ENCODE assay signal across 11 mouse cellular contexts in the genomic region with DNA sequence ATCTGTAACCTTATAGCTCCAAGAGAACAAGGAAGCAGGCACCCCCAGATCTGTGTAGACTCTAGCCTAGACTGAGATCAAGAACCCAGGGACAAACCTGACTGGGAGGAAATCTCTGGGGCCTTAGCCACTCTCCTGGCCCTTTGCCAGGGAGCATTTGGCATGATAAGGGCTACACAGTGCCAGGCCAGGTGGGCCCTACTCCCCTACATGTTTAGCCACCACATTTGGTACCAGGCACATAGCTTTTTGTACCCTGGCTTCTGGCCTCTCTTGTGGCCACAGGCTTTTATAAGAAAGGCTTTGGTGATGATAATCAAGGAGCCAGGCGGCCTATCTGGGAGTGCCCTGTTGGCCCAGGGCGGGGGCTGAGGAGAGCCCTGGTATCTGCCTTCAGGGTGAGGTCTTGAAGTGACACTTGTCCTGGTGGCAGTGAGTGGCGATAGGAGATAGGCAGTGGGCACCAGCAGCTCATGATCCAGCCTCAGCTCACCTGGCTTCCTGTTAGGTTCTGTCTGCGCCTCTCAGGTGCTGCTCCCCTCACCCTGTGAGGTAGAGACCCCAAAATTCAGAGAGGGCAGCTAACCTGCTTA. TPM values are rescaled to one million over a fixed set of nuclear protein-coding genes. Genes with fewer than 3 reads are reported as not detected.
DNase-seq lines count a peak whose midpoint lies in the region; ATAC-seq and TF ChIP-seq lines count a peak whose summit lies in the region.
"Had no signal": no experiment of that assay in that cellular context is flagged by ENCODE, and none has a peak within 500 bp of the region (broad histone marks: within the 10 kb centered on the region; RNA-seq: fewer than 3 reads in every experiment).

No protein-coding gene starts in this region.

- TF ChIP-seq CTCF in forebrain, postnatal 0 days (IDR thresholded peaks at IDR 0.05; ENCODE audit: low read depth) = no peak
- TF ChIP-seq CTCF in stomach, postnatal 0 days (IDR thresholded peaks at IDR 0.05; ENCODE audit: low read depth) = no peak

- H3K4me2 ChIP-seq in forebrain, embryonic 13.5 days = no peak overlapping the region
- H3K4me2 ChIP-seq in forebrain, postnatal 0 days (ENCODE audit: low read depth) = no peak overlapping the region
- no peak overlapping the region for H3K4me2 ChIP-seq in neural tube, embryonic 13.5 days
- H3K4me2 ChIP-seq in stomach, postnatal 0 days (replicated peaks; ENCODE audit: low read depth) = no peak overlapping the region

- H3K36me3 ChIP-seq in forebrain, embryonic 13.5 days (ENCODE audit: poor library complexity, severe bottlenecking) = no peaks in the 10 kb centered on the region
- H3K36me3 ChIP-seq in forebrain, postnatal 0 days (ENCODE audit: insufficient read depth) = no peaks in the 10 kb centered on the region
- no peaks in the 10 kb centered on the region for H3K36me3 ChIP-seq in neural tube, embryonic 13.5 days
- no peaks in the 10 kb centered on the region for H3K36me3 ChIP-seq in stomach, postnatal 0 days (ENCODE audit: control insufficient read depth, insufficient read depth, low read length)

- DNase-seq in forebrain, postnatal 0 days = no peak
- no peak for DNase-seq in neural tube, embryonic 10.5 days (ENCODE audit: extremely low spot score, low spot score)
- DNase-seq in liver = peak; percentile 91
- peak; percentile 81 for DNase-seq in stomach, postnatal 0 days (ENCODE audit: low spot score)
- no peak for DNase-seq in adrenal gland, adult 8-10 months
- DNase-seq in layer of hippocampus, postnatal 10 days (ENCODE audit: low spot score in 2 of 2) = no peak
- DNase-seq: B cell, adult 2 months had no signal

- no peak overlapping the region for H3K4me3 ChIP-seq in forebrain, embryonic 13.5 days
- H3K4me3 ChIP-seq in forebrain, postnatal 0 days (ENCODE audit: low read depth, low read length) = no peak overlapping the region
- no peak overlapping the region for H3K4me3 ChIP-seq in neural tube, embryonic 13.5 days
- no peak overlapping the region for H3K4me3 ChIP-seq in stomach, postnatal 0 days (ENCODE audit: low read depth, low read length)

- H3K9ac ChIP-seq in forebrain, embryonic 13.5 days = peak overlapping the region; percentile 1; the same call in 1 of the 2 replicates
- no peak overlapping the region for H3K9ac ChIP-seq in forebrain, postnatal 0 days
- peak overlapping the region; percentile 32; the same call in 1 of the 2 replicates for H3K9ac ChIP-seq in neural tube, embryonic 13.5 days
- H3K9ac ChIP-seq in stomach, postnatal 0 days (ENCODE audit: low read length) = peak overlapping the region; percentile 45; the same call in 1 of the 2 replicates

- no peaks in the 10 kb centered on the region for H3K27me3 ChIP-seq in forebrain, embryonic 13.5 days
- H3K27me3 ChIP-seq in forebrain, postnatal 0 days (ENCODE audit: insufficient read depth, low read length) = no peaks in the 10 kb centered on the region
- H3K27me3 ChIP-seq in neural tube, embryonic 13.5 days = no peaks in the 10 kb centered on the region
- H3K27me3 ChIP-seq in stomach, postnatal 0 days (ENCODE audit: control insufficient read depth, insufficient read depth, low read length) = no peaks in the 10 kb centered on the region
- H3K27me3 ChIP-seq: Patski had no signal

- ATAC-seq in forebrain, embryonic 13.5 days = no peak
- ATAC-seq in forebrain, postnatal 0 days = no peak
- ATAC-seq in neural tube, embryonic 13.5 days (ENCODE audit: low read depth) = no peak
- ATAC-seq in stomach, postnatal 0 days (ENCODE audit: low FRiP score, low TSS enrichment) = peak; percentile 83
- ATAC-seq: Patski had no signal

- no peaks in the 10 kb centered on the region for H3K9me3 ChIP-seq in forebrain, embryonic 13.5 days (replicated peaks)
- H3K9me3 ChIP-seq in forebrain, postnatal 0 days (ENCODE audit: low read length) = no peaks in the 10 kb centered on the region
- H3K9me3 ChIP-seq in neural tube, embryonic 13.5 days = no peaks in the 10 kb centered on the region
- H3K9me3 ChIP-seq in stomach, postnatal 0 days (ENCODE audit: control insufficient read depth, low read length) = no peaks in the 10 kb centered on the region

- 87% methylated on average over 4 of the region's 4 CpGs for WGBS in forebrain, embryonic 13.5 days
- 87% methylated on average over 4 of the region's 4 CpGs for WGBS in forebrain, postnatal 0 days
- 90% methylated on average over 4 of the region's 4 CpGs for WGBS in neural tube, embryonic 13.5 days
- WGBS in stomach, postnatal 0 days = 77% methylated on average over 4 of the region's 4 CpGs

- peaks cover 18% of the 10 kb centered on the region for H3K4me1 ChIP-seq in forebrain, embryonic 13.5 days
- H3K4me1 ChIP-seq in forebrain, postnatal 0 days (ENCODE audit: insufficient read depth) = no peaks in the 10 kb centered on the region
- H3K4me1 ChIP-seq in neural tube, embryonic 13.5 days (replicated peaks) = peaks cover 67% of the 10 kb centered on the region
- peaks cover 31% of the 10 kb centered on the region for H3K4me1 ChIP-seq in stomach, postnatal 0 days (replicated peaks; ENCODE audit: control insufficient read depth, insufficient read depth)

- no peak for TF ChIP-seq EP300 in stomach, postnatal 0 days (optimal IDR thresholded peaks at IDR 0.05)

- H3K27ac ChIP-seq in forebrain, embryonic 13.5 days = no peak overlapping the region
- no peak overlapping the region for H3K27ac ChIP-seq in forebrain, postnatal 0 days (ENCODE audit: low read depth, low read length)
- H3K27ac ChIP-seq in neural tube, embryonic 13.5 days (replicated peaks) = no peak overlapping the region
- H3K27ac ChIP-seq in stomach, postnatal 0 days (replicated peaks) = peak overlapping the region; percentile 81
- H3K27ac ChIP-seq: macrophage had no signal

RNA-seq across cellular contexts. Expression of gene Slc9a1, which starts 25.6 kb away (rescaled TPM):
- 5.6 and 7.3 TPM in 2 replicates for polyA plus RNA-seq in forebrain, embryonic 13.5 days (2015; fragmentation: Nextera tagmentation; extraction: Ambion mirVana)
- total RNA-seq in forebrain, postnatal 0 days (2014; rRNA removed) = 9.7 and 16.0 TPM in 2 replicates
- 7.7 and 10.1 TPM in 2 replicates for polyA plus RNA-seq in forebrain, postnatal 0 days (2015; fragmentation: Nextera tagmentation; extraction: Ambion mirVana)
- polyA plus RNA-seq in neural tube, embryonic 13.5 days (2015; fragmentation: Nextera tagmentation; extraction: Ambion mirVana) = 7.0 and 7.1 TPM in 2 replicates
- 6.0 and 7.1 TPM in 2 replicates for polyA plus RNA-seq in stomach, postnatal 0 days (2015; fragmentation: Nextera tagmentation; extraction: Ambion mirVana)
- total RNA-seq in adrenal gland, adult 8-10 months (2022) = 10 to 100 TPM; 50.3 to 83.2 (median 63.5) TPM
- total RNA-seq in layer of hippocampus, postnatal 10 days (2021) = 10 to 100 TPM; 45.5 to 47.4 TPM

RNA-seq across cellular contexts. Expression of gene Wdtc1, which starts 41.8 kb away (rescaled TPM):
- polyA plus RNA-seq in forebrain, embryonic 13.5 days (2015; fragmentation: Nextera tagmentation; extraction: Ambion mirVana) = 14.0 and 16.9 TPM in 2 replicates
- 35.5 and 43.9 TPM in 2 replicates for total RNA-seq in forebrain, postnatal 0 days (2014; rRNA removed)
- 13.0 and 16.3 TPM in 2 replicates for polyA plus RNA-seq in forebrain, postnatal 0 days (2015; fragmentation: Nextera tagmentation; extraction: Ambion mirVana)
- polyA plus RNA-seq in neural tube, embryonic 13.5 days (2015; fragmentation: Nextera tagmentation; extraction: Ambion mirVana) = 21.9 and 24.3 TPM in 2 replicates
- polyA plus RNA-seq in stomach, postnatal 0 days (2015; fragmentation: Nextera tagmentation; extraction: Ambion mirVana) = 6.2 and 7.7 TPM in 2 replicates
- 10 to 100 TPM; 49.0 to 73.2 (median 60.2) TPM for total RNA-seq in adrenal gland, adult 8-10 months (2022)
- total RNA-seq in layer of hippocampus, postnatal 10 days (2021) = 10 to 100 TPM; 60.5 to 68.6 TPM

Comparison
In these comparisons a context has a peak if more than half of its experiments do, and no peak if none do; other contexts are left out.
1. DNase-seq: peak in liver (single experiment) and stomach, postnatal 0 days (single experiment); none in forebrain, postnatal 0 days (single experiment), neural tube, embryonic 10.5 days (single experiment), adrenal gland, adult 8-10 months (single experiment) and layer of hippocampus, postnatal 10 days (0 of 2).